Mouse (Mus musculus) testis, adult 2 months (tissue): ENCODE data around the gene Tmem45a.
"Not testable (repeated sequence)": the region's sequence is repeated elsewhere in the genome, so short reads cannot be mapped to it uniquely, and the experiment has no call there.

ENCODE experiments used
- CTCF ChIP-seq: fragments of 200-500 bp; IDR thresholded peaks from 2 replicates; pipeline ENCODE4 v1.5.1; 2012; ENCODE audit warnings: low read depth, mild to moderate bottlenecking, inconsistent platforms, low read length, moderate library complexity; ENCODE audit not compliant: control insufficient read depth, insufficient read depth, insufficient replicate concordance
- POLR2A ChIP-seq: fragments of 200-500 bp; IDR thresholded peaks from 2 replicates; pipeline ENCODE4 v1.6.1; 2012; ENCODE audit warnings: low read depth, mild to moderate bottlenecking, inconsistent platforms, low read length, moderate library complexity; ENCODE audit not compliant: control insufficient read depth

GRCm38 (mm10) chr16:56902206-56902605, 16.2 kb upstream of the Tmem45a start:
- not testable (repeated sequence) for TF ChIP-seq POLR2A, CTCF
